Mouse (Mus musculus): Measurements from ENCODE around the gene Cend1. TPM values are rescaled to one million over a fixed set of nuclear protein-coding genes. Genes with fewer than 3 reads are reported as not detected.

The Cend1 gene
- polyA plus RNA-seq, 1 experiment from 2014 or later: 21.3 TPM

GRCm38 (mm10) chr7:141472763-141473162, 43.5 kb upstream of the Cend1 start:
- no peak for DNase-seq (ENCODE audit: low spot score)
- Histone ChIP-seq H3K27ac (ENCODE audit: low read depth, low read length) (no peak overlapping the region), H3K4me2 (ENCODE audit: low read length) (no peak overlapping the region), H3K4me3 (ENCODE audit: low read depth, low read length) (no peak overlapping the region), H3K9me3 (replicated peaks; ENCODE audit: control insufficient read depth, low read length) (no peaks in the 10 kb centered on the region), H3K27me3 (replicated peaks; ENCODE audit: control insufficient read depth, insufficient read depth, low read length) (no peaks in the 10 kb centered on the region), H3K9ac (ENCODE audit: low read length) (no peak overlapping the region), H3K4me1 (ENCODE audit: control insufficient read depth, insufficient read depth, low read length) (peaks cover 25% of the 10 kb centered on the region), H3K36me3 (ENCODE audit: control insufficient read depth, insufficient read depth, low read length) (peaks cover 31% of the 10 kb centered on the region)
- no peak for ATAC-seq
- 91% methylated on average over 6 of the region's 6 CpGs for WGBS

GRCm38 (mm10) chr7:141472226-141472625, 42.9 kb upstream of the Cend1 start:
- no peak for DNase-seq (ENCODE audit: low spot score)
- H3K9me3 ChIP-seq (replicated peaks; ENCODE audit: control insufficient read depth, low read length): no peaks in the 10 kb centered on the region
- no peak for ATAC-seq
- H3K27ac ChIP-seq (ENCODE audit: low read depth, low read length): no peak overlapping the region
- H3K27me3 ChIP-seq (replicated peaks; ENCODE audit: control insufficient read depth, insufficient read depth, low read length): no peaks in the 10 kb centered on the region
- peaks cover 31% of the 10 kb centered on the region for H3K36me3 ChIP-seq (ENCODE audit: control insufficient read depth, insufficient read depth, low read length)
- H3K4me3 ChIP-seq (ENCODE audit: low read depth, low read length): no peak overlapping the region
- H3K4me2 ChIP-seq (ENCODE audit: low read length): no peak overlapping the region
- no peak overlapping the region for H3K9ac ChIP-seq (ENCODE audit: low read length)
- WGBS: 80% methylated on average over 6 of the region's 6 CpGs
- H3K4me1 ChIP-seq (ENCODE audit: control insufficient read depth, insufficient read depth, low read length): peaks cover 25% of the 10 kb centered on the region

- H3K4me3 ChIP-seq (ENCODE audit: low read depth, low read length): no peak overlapping the region
- 85% methylated on average over 1 of the region's 1 CpGs for WGBS
- H3K4me1 ChIP-seq (ENCODE audit: control insufficient read depth, insufficient read depth, low read length): peaks cover 25% of the 10 kb centered on the region
- no peak for ATAC-seq
- H3K36me3 ChIP-seq (ENCODE audit: control insufficient read depth, insufficient read depth, low read length): peaks cover 31% of the 10 kb centered on the region
- H3K27me3 ChIP-seq (replicated peaks; ENCODE audit: control insufficient read depth, insufficient read depth, low read length): 0 out of 2 replicates have a peak, but pooled peaks cover 4% of the 10 kb centered on the region
- H3K27ac ChIP-seq (ENCODE audit: low read depth, low read length): no peak overlapping the region
- no peak overlapping the region for H3K4me2 ChIP-seq (ENCODE audit: low read length)
- no peaks in the 10 kb centered on the region for H3K9me3 ChIP-seq (replicated peaks; ENCODE audit: control insufficient read depth, low read length)
- DNase-seq (ENCODE audit: low spot score): no peak
- H3K9ac ChIP-seq (ENCODE audit: low read length): no peak overlapping the region
Measured at GRCm38 (mm10) chr7:141471236-141471635, 41.9 kb upstream of the Cend1 start.

- H3K4me1 ChIP-seq (ENCODE audit: control insufficient read depth, insufficient read depth, low read length): peaks cover 25% of the 10 kb centered on the region
Measured at GRCm38 (mm10) chr7:141470637-141470944, 41.3 kb upstream of the Cend1 start.

GRCm38 (mm10) chr7:141469901-141470636, 40.8 kb upstream of the Cend1 start:
- DNase-seq (ENCODE audit: low spot score) (no peak), ATAC-seq (no peak)
- Histone ChIP-seq H3K9ac (ENCODE audit: low read length) (no peak overlapping the region; the same call in 1 of the 2 replicates), H3K4me2 (ENCODE audit: low read length) (no peak overlapping the region; the same call in 1 of the 2 replicates), H3K4me1 (ENCODE audit: control insufficient read depth, insufficient read depth, low read length) (peaks cover 25% of the 10 kb centered on the region), H3K27ac (ENCODE audit: low read depth, low read length) (no peak overlapping the region), H3K4me3 (ENCODE audit: low read depth, low read length) (no peak overlapping the region), H3K9me3 (replicated peaks; ENCODE audit: control insufficient read depth, low read length) (no peaks in the 10 kb centered on the region), H3K27me3 (replicated peaks; ENCODE audit: control insufficient read depth, insufficient read depth, low read length) (peaks cover 15% of the 10 kb centered on the region), H3K36me3 (ENCODE audit: control insufficient read depth, insufficient read depth, low read length) (peaks cover 31% of the 10 kb centered on the region)
- WGBS: 90% methylated on average over 18 of the region's 18 CpGs

More at GRCm38 (mm10) chr7:141470637-141470944, 41.3 kb upstream of the Cend1 start:
- DNase-seq (ENCODE audit: low spot score): no peak
- Histone ChIP-seq H3K9me3 (replicated peaks; ENCODE audit: control insufficient read depth, low read length) (no peaks in the 10 kb centered on the region), H3K27ac (ENCODE audit: low read depth, low read length) (no peak overlapping the region), H3K9ac (ENCODE audit: low read length) (no peak overlapping the region), H3K36me3 (ENCODE audit: control insufficient read depth, insufficient read depth, low read length) (peaks cover 31% of the 10 kb centered on the region), H3K4me3 (ENCODE audit: low read depth, low read length) (no peak overlapping the region), H3K4me2 (ENCODE audit: low read length) (no peak overlapping the region), H3K27me3 (replicated peaks; ENCODE audit: control insufficient read depth, insufficient read depth, low read length) (peaks cover 10% of the 10 kb centered on the region)
- ATAC-seq: no peak
- 94% methylated on average over 10 of the region's 10 CpGs for WGBS

- Histone ChIP-seq H3K9me3 (replicated peaks; ENCODE audit: control insufficient read depth, low read length) (no peaks in the 10 kb centered on the region), H3K9ac (ENCODE audit: low read length) (peak overlapping the region; percentile 75), H3K27ac (ENCODE audit: low read depth, low read length) (peak overlapping the region; percentile 85; the same call in 1 of the 2 replicates), H3K36me3 (ENCODE audit: control insufficient read depth, insufficient read depth, low read length) (peaks cover 31% of the 10 kb centered on the region), H3K27me3 (replicated peaks; ENCODE audit: control insufficient read depth, insufficient read depth, low read length) (peaks cover 22% of the 10 kb centered on the region), H3K4me1 (ENCODE audit: control insufficient read depth, insufficient read depth, low read length) (peaks cover 24% of the 10 kb centered on the region), H3K4me3 (ENCODE audit: low read depth, low read length) (peak overlapping the region; percentile 57), H3K4me2 (ENCODE audit: low read length) (peak overlapping the region; percentile 75)
- 81% methylated on average over 6 of the region's 6 CpGs for WGBS
- no peak for ATAC-seq
- no peak for DNase-seq (ENCODE audit: low spot score)
Measured at GRCm38 (mm10) chr7:141469352-141469751, 40.1 kb upstream of the Cend1 start.

GRCm38 (mm10) chr7:141468522-141469211, 39.4 kb upstream of the Cend1 start:
- DNase-seq (ENCODE audit: low spot score): peak; percentile 85
- WGBS: 20% methylated on average over 8 of the region's 8 CpGs
- H3K4me3 ChIP-seq (ENCODE audit: low read depth, low read length): peak overlapping the region; percentile 57

GRCm38 (mm10) chr7:141468164-141468521, 38.9 kb upstream of the Cend1 start:
- ATAC-seq: peak; percentile 14

More at GRCm38 (mm10) chr7:141468522-141469211, 39.4 kb upstream of the Cend1 start:
- peak overlapping the region; percentile 85 for H3K27ac ChIP-seq (ENCODE audit: low read depth, low read length)
- H3K9ac ChIP-seq (ENCODE audit: low read length): peak overlapping the region; percentile 75
- H3K4me1 ChIP-seq (ENCODE audit: control insufficient read depth, insufficient read depth, low read length): peaks cover 17% of the 10 kb centered on the region
- H3K4me2 ChIP-seq (ENCODE audit: low read length): peak overlapping the region; percentile 75
- H3K9me3 ChIP-seq (replicated peaks; ENCODE audit: control insufficient read depth, low read length): no peaks in the 10 kb centered on the region
- peaks cover 29% of the 10 kb centered on the region for H3K27me3 ChIP-seq (replicated peaks; ENCODE audit: control insufficient read depth, insufficient read depth, low read length)
- peak; percentile 76 for ATAC-seq
- peaks cover 31% of the 10 kb centered on the region for H3K36me3 ChIP-seq (ENCODE audit: control insufficient read depth, insufficient read depth, low read length)

More at GRCm38 (mm10) chr7:141468164-141468521, 38.9 kb upstream of the Cend1 start:
- H3K9ac ChIP-seq (ENCODE audit: low read length): peak overlapping the region; percentile 75
- H3K4me2 ChIP-seq (ENCODE audit: low read length): peak overlapping the region; percentile 75
- H3K27me3 ChIP-seq (replicated peaks; ENCODE audit: control insufficient read depth, insufficient read depth, low read length): peaks cover 34% of the 10 kb centered on the region
- peaks cover 31% of the 10 kb centered on the region for H3K36me3 ChIP-seq (ENCODE audit: control insufficient read depth, insufficient read depth, low read length)
- peaks cover 17% of the 10 kb centered on the region for H3K4me1 ChIP-seq (ENCODE audit: control insufficient read depth, insufficient read depth, low read length)
- peak overlapping the region; percentile 85 for H3K27ac ChIP-seq (ENCODE audit: low read depth, low read length)
- peak overlapping the region; percentile 57 for H3K4me3 ChIP-seq (ENCODE audit: low read depth, low read length)
- DNase-seq (ENCODE audit: low spot score): no peak
- no peaks in the 10 kb centered on the region for H3K9me3 ChIP-seq (replicated peaks; ENCODE audit: control insufficient read depth, low read length)
- WGBS: 31% methylated on average over 5 of the region's 5 CpGs

Measured in forebrain, embryonic 14.5 days (tissue).